Mouse (Mus musculus): ENCODE data around the gene 4833420G17Rik. TPM values are rescaled to one million over a fixed set of nuclear protein-coding genes. Genes with fewer than 3 reads are reported as not detected.

The 4833420G17Rik gene
- 76.1 TPM for polyA plus RNA-seq (2014; fragmentation: Illumina TruSeq; extraction: RNeasy Lipid Tissue Mini Kit (QIAGEN cat#74804); ENCODE audit: low replicate concordance)

DNA sequence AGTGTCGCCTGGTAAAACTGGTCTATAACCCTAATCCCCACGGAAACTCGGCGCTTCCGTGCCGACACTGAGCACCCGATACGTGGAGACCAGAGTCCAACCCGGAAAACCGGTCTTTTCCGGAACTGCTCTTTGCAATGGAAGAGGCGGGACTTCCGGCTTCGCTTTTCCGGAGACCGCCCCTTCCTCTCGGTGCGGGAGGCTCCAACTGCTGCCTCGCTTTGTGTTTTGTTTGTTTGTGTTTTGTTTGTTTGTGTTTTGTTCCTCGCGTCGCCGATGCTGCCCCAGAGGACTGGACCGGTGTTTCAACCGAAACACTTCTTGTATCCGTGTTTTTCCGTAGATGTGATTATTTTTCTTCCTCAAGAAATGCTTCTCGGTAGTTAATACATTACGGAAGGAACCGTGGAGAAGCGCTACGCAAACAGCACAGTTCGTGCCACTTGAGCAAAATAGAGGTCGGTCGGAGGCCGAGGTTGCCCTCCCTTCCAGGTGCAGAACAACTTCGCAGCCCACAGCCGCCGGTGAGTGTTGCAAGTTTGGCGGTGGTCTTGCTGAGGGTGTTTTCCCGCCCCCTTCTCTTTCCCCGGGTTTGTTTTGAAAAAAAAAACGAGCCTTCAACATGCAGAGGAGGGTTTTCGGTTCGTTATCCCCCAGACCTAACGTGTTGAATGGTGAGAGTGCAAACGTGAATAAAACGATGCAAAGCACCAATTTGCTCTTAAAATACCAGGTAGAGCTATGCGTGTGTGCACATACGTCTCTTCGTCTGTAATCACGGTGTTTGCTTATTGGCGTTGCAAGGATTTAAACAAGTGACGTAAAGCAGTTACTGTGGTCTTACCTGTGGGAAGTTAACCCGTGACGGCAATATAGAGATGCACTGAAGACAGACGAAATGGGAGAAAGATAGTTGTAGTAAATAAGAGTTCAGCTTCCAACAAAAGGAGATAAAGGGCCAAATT is at the start of gene 4833420G17Rik:
TSS of gene 4833420G17Rik (plus strand) at position 173 of the 965 bp plus-strand sequence.

DNA sequence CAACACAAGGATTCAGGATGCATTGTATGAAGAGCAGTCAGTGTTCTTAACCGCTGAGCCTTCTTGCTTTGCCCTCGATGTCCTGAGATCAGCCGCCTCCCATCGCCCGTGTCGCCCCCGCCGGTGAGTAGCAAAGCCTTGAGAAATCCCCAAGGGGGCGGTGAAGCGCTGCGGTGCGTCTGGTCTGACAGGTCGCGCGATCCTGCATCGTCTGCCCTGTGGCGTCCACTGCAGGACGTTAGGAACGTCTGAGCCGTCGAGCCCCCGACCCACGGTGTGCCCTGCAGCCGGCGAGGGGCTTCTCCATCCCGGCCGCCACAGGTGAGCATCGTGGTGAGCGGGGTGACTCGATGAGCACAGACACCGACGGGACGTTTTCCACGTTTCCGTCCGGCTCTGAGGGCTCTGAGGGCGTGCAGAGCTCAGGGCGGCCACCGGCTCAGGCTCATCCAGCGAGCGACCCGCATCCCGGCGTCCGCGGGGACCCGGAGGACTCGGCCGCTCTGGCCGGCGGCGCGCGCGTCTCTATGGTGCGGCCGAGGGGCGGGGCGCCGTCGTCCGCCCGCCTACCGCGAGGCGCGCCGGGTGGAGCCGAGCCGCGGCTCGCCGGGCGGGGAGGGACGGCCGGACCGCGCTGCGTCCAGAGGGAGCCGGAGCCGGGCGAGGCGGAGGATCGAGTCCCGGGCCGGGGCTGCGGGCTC is 25.5 kb downstream of the 4833420G17Rik start, which contains the start of the genes Tmem267 and 3110070M22Rik:
TSS of gene Tmem267 (plus strand) at position 160 of the 701 bp plus-strand sequence.
TSS of gene 3110070M22Rik (minus strand) at position 504 of the 701 bp plus-strand sequence.

Other genes with a start within 250 kb of the 4833420G17Rik start
- 254 TPM for gene Paip1, start 34.2 kb upstream of the 4833420G17Rik start, polyA plus RNA-seq (2014; fragmentation: Illumina TruSeq; extraction: RNeasy Lipid Tissue Mini Kit (QIAGEN cat#74804); ENCODE audit: low replicate concordance)
- 15.0 TPM for gene Tmem267, start 25.3 kb downstream of the 4833420G17Rik start, polyA plus RNA-seq (2014; fragmentation: Illumina TruSeq; extraction: RNeasy Lipid Tissue Mini Kit (QIAGEN cat#74804); ENCODE audit: low replicate concordance)
- 0.78 TPM for gene 3110070M22Rik, start 25.6 kb downstream of the 4833420G17Rik start, polyA plus RNA-seq (2014; fragmentation: Illumina TruSeq; extraction: RNeasy Lipid Tissue Mini Kit (QIAGEN cat#74804); ENCODE audit: low replicate concordance)
- gene Ccl28, start 161.1 kb downstream of the 4833420G17Rik start, polyA plus RNA-seq (2014; fragmentation: Illumina TruSeq; extraction: RNeasy Lipid Tissue Mini Kit (QIAGEN cat#74804); ENCODE audit: low replicate concordance): 48.1 TPM
- 154 TPM for gene Hmgcs1, start 227.6 kb downstream of the 4833420G17Rik start, polyA plus RNA-seq (2014; fragmentation: Illumina TruSeq; extraction: RNeasy Lipid Tissue Mini Kit (QIAGEN cat#74804); ENCODE audit: low replicate concordance)